Mouse (Mus musculus) kidney, postnatal 0 days (tissue): ENCODE measurements at regions not wholly inside any gene's neighbourhood (a gene's known extent, or its start where the extent isn't known, plus 50 kb on each side); places are given as distances from the start of the nearest gene placed in this dataset.

Experiments
- ATAC-seq: fragments of 200-750 bp; cut with Nextera tagmentation; replicated peaks from 2 replicates; pipeline ENCODE4 v1.8.0; 2017; ENCODE audit warnings: low read depth, moderate number of reproducible peaks, moderate TSS enrichment, moderate library complexity; ENCODE audit not compliant: low FRiP score
- DNase-seq: peaks from one replicate; pipeline ENCODE4 v3.0.0-alpha.2; 2016; ENCODE audit warnings: low spot score
- H3K27ac ChIP-seq: fragments of 300-500 bp; sonication (generic); 2 replicates; pipeline ENCODE4 v1.5.1; 2014; ENCODE audit warnings: mild to moderate bottlenecking
- H3K27me3 ChIP-seq: fragments of 300-500 bp; sonication (generic); 2 replicates; pipeline ENCODE4 v1.6.1; 2014; ENCODE audit warnings: low read length, mixed read lengths; ENCODE audit not compliant: insufficient read depth
- H3K36me3 ChIP-seq: fragments of 300-500 bp; sonication (generic); 2 replicates; pipeline ENCODE4 v1.6.1; 2014; ENCODE audit warnings: low read length, mixed read lengths; ENCODE audit not compliant: insufficient read depth
- H3K4me1 ChIP-seq: fragments of 300-500 bp; sonication (generic); replicated peaks from 2 replicates; pipeline ENCODE4 v1.6.1; 2014; ENCODE audit warnings: antibody characterized with exemption, low read length, mixed read lengths; ENCODE audit not compliant: insufficient read depth
- H3K4me2 ChIP-seq: fragments of 300-500 bp; sonication (generic); 2 replicates; pipeline ENCODE4 v1.6.1; 2014; ENCODE audit warnings: mild to moderate bottlenecking, low read length, moderate library complexity, mixed read lengths
- H3K4me3 ChIP-seq: fragments of 300-500 bp; sonication (generic); replicated peaks from 2 replicates; pipeline ENCODE4 v1.5.1; 2014; ENCODE audit warnings: low read depth, low read length
- H3K9ac ChIP-seq: fragments of 300-500 bp; sonication (generic); 2 replicates; pipeline ENCODE4 v1.6.1; 2014; ENCODE audit warnings: low read depth, low read length
- H3K9me3 ChIP-seq: fragments of 300-500 bp; sonication (generic); replicated peaks from 2 replicates; pipeline ENCODE4 v1.6.1; 2016; ENCODE audit warnings: low read length, inconsistent platforms, mixed read lengths
- CTCF ChIP-seq: IDR thresholded peaks from 2 replicates; pipeline ENCODE4 v1.5.1; 2016; ENCODE audit warnings: antibody characterized with exemption, low read depth, mild to moderate bottlenecking, moderate library complexity
- WGBS: fragments of 180-500 bp; shearing (Covaris S2); extraction: QIAGEN DNeasy Blood & Tissue Kit; methylation state at CpG from one replicate; pipeline ENCODE4 v1.1.7; 2014; 5-methylcytosine and 5-hydroxymethylcytosine counted together

- H3K4me3 ChIP-seq: no peak overlapping the region
- ATAC-seq (no peak), DNase-seq (no peak)
- TF ChIP-seq CTCF: no peak
- H3K27me3 ChIP-seq: no peaks in the 10 kb centered on the region
- H3K4me1 ChIP-seq: no peaks in the 10 kb centered on the region
- H3K9ac ChIP-seq: no peak overlapping the region
- 84% methylated on average over 4 of the region's 4 CpGs for WGBS
- no peak overlapping the region for H3K27ac ChIP-seq
- H3K9me3 ChIP-seq: no peaks in the 10 kb centered on the region
- no peak overlapping the region for H3K4me2 ChIP-seq
- no peaks in the 10 kb centered on the region for H3K36me3 ChIP-seq
These were observed 105.7 kb upstream of the Robo2 start for GRCm38 (mm10) chr16:74517374-74517773.

GRCm38 (mm10) chr16:74514481-74514880 lies 102.9 kb upstream of the Robo2 start:
- Histone ChIP-seq H3K4me2 (no peak overlapping the region), H3K36me3 (no peaks in the 10 kb centered on the region), H3K4me3 (no peak overlapping the region), H3K4me1 (no peaks in the 10 kb centered on the region), H3K9ac (no peak overlapping the region), H3K27ac (no peak overlapping the region), H3K27me3 (no peaks in the 10 kb centered on the region), H3K9me3 (no peaks in the 10 kb centered on the region)
- 15% methylated on average over 4 of the region's 4 CpGs for WGBS
- DNase-seq (peak; percentile 82), ATAC-seq (peak; percentile 57)
- TF ChIP-seq CTCF: no peak

GRCm38 (mm10) chr16:74510383-74510782 lies 98.8 kb upstream of the Robo2 start:
- no peaks in the 10 kb centered on the region for H3K9me3 ChIP-seq
- H3K4me3 ChIP-seq: no peak overlapping the region
- H3K4me2 ChIP-seq: no peak overlapping the region
- no peak for ATAC-seq
- WGBS: 88% methylated on average over 1 of the region's 1 CpGs
- H3K9ac ChIP-seq: no peak overlapping the region
- no peak for DNase-seq
- no peak for TF ChIP-seq CTCF
- no peaks in the 10 kb centered on the region for H3K36me3 ChIP-seq
- no peaks in the 10 kb centered on the region for H3K27me3 ChIP-seq
- H3K4me1 ChIP-seq: no peaks in the 10 kb centered on the region
- H3K27ac ChIP-seq: no peak overlapping the region

GRCm38 (mm10) chr16:74509489-74509888 lies 97.9 kb upstream of the Robo2 start:
- DNase-seq: no peak
- Histone ChIP-seq H3K4me2 (no peak overlapping the region), H3K9me3 (no peaks in the 10 kb centered on the region), H3K36me3 (no peaks in the 10 kb centered on the region), H3K27me3 (no peaks in the 10 kb centered on the region), H3K4me1 (no peaks in the 10 kb centered on the region), H3K4me3 (no peak overlapping the region), H3K9ac (no peak overlapping the region), H3K27ac (no peak overlapping the region)
- no peak for ATAC-seq
- 88% methylated on average over 2 of the region's 2 CpGs for WGBS
- no peak for TF ChIP-seq CTCF

GRCm38 (mm10) chr16:74506719-74507118 lies 95.1 kb upstream of the Robo2 start:
- ATAC-seq: no peak
- no peaks in the 10 kb centered on the region for H3K27me3 ChIP-seq

GRCm38 (mm10) chr16:74506173-74506709 lies 94.6 kb upstream of the Robo2 start:
- Histone ChIP-seq H3K4me3 (no peak overlapping the region), H3K27me3 (no peaks in the 10 kb centered on the region), H3K9me3 (no peaks in the 10 kb centered on the region), H3K36me3 (no peaks in the 10 kb centered on the region), H3K4me1 (no peaks in the 10 kb centered on the region), H3K27ac (no peak overlapping the region), H3K4me2 (no peak overlapping the region), H3K9ac (no peak overlapping the region)
- no peak for TF ChIP-seq CTCF
- 49% methylated on average over 6 of the region's 6 CpGs for WGBS
- DNase-seq (no peak), ATAC-seq (no peak)

More at GRCm38 (mm10) chr16:74506719-74507118, 95.1 kb upstream of the Robo2 start:
- TF ChIP-seq CTCF: no peak
- Histone ChIP-seq H3K9ac (no peak overlapping the region), H3K4me3 (no peak overlapping the region), H3K4me1 (no peaks in the 10 kb centered on the region), H3K27ac (no peak overlapping the region), H3K36me3 (no peaks in the 10 kb centered on the region), H3K4me2 (no peak overlapping the region), H3K9me3 (no peaks in the 10 kb centered on the region)
- DNase-seq: no peak

- Histone ChIP-seq H3K4me2 (no peak overlapping the region), H3K27ac (no peak overlapping the region), H3K9me3 (no peaks in the 10 kb centered on the region), H3K27me3 (no peaks in the 10 kb centered on the region), H3K4me3 (no peak overlapping the region), H3K36me3 (no peaks in the 10 kb centered on the region), H3K4me1 (no peaks in the 10 kb centered on the region), H3K9ac (no peak overlapping the region)
- no peak for TF ChIP-seq CTCF
- 49% methylated on average over 5 of the region's 5 CpGs for WGBS
- ATAC-seq (no peak), DNase-seq (peak; percentile 61)
These were observed 92.8 kb upstream of the Robo2 start for GRCm38 (mm10) chr16:74504426-74504825.
